Mouse (Mus musculus) stomach, embryonic 15.5 days (tissue): ENCODE results near the gene Olfr539. TPM values are rescaled to one million over a fixed set of nuclear protein-coding genes. Genes with fewer than 3 reads are reported as not detected.
A peak's percentile ranks its signal among the peaks of the same experiment; 100 is the strongest.
"Not testable (repeated sequence)": the region's sequence is repeated elsewhere in the genome, so short reads cannot be mapped to it uniquely, and the experiment has no call there.

Experiments used
- ATAC-seq: fragments of 200-750 bp; cut with Nextera tagmentation; 2 replicates; pipeline ENCODE4 v1.8.0; 2017; ENCODE audit warnings: low read depth, moderate number of reproducible peaks, moderate TSS enrichment; ENCODE audit not compliant: insufficient read depth, low FRiP score
- H3K27ac ChIP-seq: fragments of 300-500 bp; sonication (generic); 2 replicates; pipeline ENCODE4 v1.5.1; 2015; ENCODE audit warnings: mild to moderate bottlenecking, inconsistent platforms
- H3K27me3 ChIP-seq: fragments of 300-500 bp; sonication (generic); replicated peaks from 2 replicates; pipeline ENCODE4 v1.6.1; 2015; ENCODE audit warnings: inconsistent platforms
- H3K36me3 ChIP-seq: fragments of 300-500 bp; sonication (generic); 2 replicates; pipeline ENCODE4 v1.6.1; 2015; ENCODE audit warnings: inconsistent platforms
- H3K4me1 ChIP-seq: fragments of 300-500 bp; sonication (generic); 2 replicates; pipeline ENCODE4 v1.6.1; 2015; ENCODE audit warnings: inconsistent platforms
- H3K4me2 ChIP-seq: fragments of 300-500 bp; sonication (generic); 2 replicates; pipeline ENCODE4 v1.6.1; 2015; ENCODE audit warnings: mild to moderate bottlenecking, inconsistent platforms
- H3K4me3 ChIP-seq: fragments of 300-500 bp; sonication (generic); replicated peaks from 2 replicates; pipeline ENCODE4 v1.5.1; 2015; ENCODE audit warnings: inconsistent platforms
- H3K9ac ChIP-seq: fragments of 300-500 bp; sonication (generic); 2 replicates; pipeline ENCODE4 v1.6.1; 2015; ENCODE audit warnings: inconsistent platforms
- H3K9me3 ChIP-seq: fragments of 300-500 bp; sonication (generic); 2 replicates; pipeline ENCODE4 v1.6.1; 2016; ENCODE audit warnings: inconsistent platforms
- WGBS: fragments of 180-500 bp; shearing (Covaris S2); methylation state at CpG from one replicate; pipeline ENCODE4 v1.1.7; 2015; 5-methylcytosine and 5-hydroxymethylcytosine counted together
- polyA plus RNA-seq: library from polyadenylated mRNA; unstranded; fragments of >200 nt; fragmentation: Nextera tagmentation; extraction: Ambion mirVana; gene quantifications from 2 replicates; pipeline ENCODE4 v1.2.1, GENCODE M21; 2015

The Olfr539 gene
- 0.01 TPM in 2 replicates for polyA plus RNA-seq

DNA sequence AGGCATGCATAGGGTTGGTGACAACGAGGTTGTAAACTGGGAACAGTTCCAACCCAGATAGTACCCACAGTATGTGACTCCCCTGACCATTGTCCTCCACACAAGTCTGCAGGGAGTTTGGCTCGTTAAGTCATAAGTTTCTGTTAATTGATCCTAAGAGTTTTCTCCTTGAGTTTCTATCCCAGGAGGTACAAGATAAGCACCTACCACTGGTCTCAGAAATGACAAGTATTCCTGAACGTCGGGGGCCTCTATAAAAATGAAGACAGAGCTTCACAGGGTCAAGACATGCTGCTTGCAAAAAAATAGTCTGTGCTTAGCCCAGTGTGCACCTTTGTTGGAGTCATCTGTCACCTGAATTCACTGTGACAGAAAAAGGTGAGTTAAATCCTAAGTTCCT is at the start of gene Olfr539:
Olfr539 (plus strand) TSS at position 301 of the 400 bp plus-strand sequence.
- 74% methylated on average over 4 of the region's 4 CpGs for WGBS
- Histone ChIP-seq H3K4me3 (no peak within 1 kb of the TSS), H3K9ac (no peak within 1 kb of the TSS), H3K4me2 (no peak within 1 kb of the TSS), H3K36me3 (no peaks in the 10 kb centered on the region), H3K4me1 (no peaks in the 10 kb centered on the region), H3K27ac (no peak within 1 kb of the TSS), H3K9me3 (no peaks in the 10 kb centered on the region), H3K27me3 (no peaks in the 10 kb centered on the region)
- ATAC-seq: no peak

GRCm38 (mm10) chr7:140628670-140629069 is 31.1 kb upstream of the Olfr539 start, which contains the start of gene Olfr61:
TSS of gene Olfr61 (plus strand) at chr7:140628970.
- H3K4me2 ChIP-seq, H3K9me3 ChIP-seq, H3K9ac ChIP-seq, ATAC-seq, H3K4me1 ChIP-seq, H3K36me3 ChIP-seq, H3K4me3 ChIP-seq, H3K27me3 ChIP-seq, H3K27ac ChIP-seq: not testable (repeated sequence)
- WGBS: 78% methylated on average over 3 of the region's 3 CpGs

DNA sequence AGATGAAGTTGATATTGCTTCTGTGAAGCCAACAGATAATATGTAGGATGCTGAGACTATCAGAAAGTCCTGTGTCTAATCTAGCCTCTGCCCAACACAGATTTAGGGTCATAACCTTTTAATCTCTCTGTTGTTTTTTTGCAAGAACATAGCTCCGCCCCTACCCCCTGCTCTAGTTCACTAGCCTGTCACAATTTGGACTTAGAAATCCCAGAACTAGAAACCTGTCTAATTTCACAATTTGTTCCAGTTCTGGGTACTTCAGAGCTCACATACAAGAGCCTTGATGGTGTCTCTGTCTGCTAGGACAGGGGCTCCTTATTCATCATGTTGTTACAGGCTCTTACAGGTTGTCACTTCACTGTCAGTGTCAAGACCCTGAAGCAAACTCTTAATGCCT is 29.2 kb upstream of the Olfr539 start:
- ATAC-seq: no peak

DNA sequence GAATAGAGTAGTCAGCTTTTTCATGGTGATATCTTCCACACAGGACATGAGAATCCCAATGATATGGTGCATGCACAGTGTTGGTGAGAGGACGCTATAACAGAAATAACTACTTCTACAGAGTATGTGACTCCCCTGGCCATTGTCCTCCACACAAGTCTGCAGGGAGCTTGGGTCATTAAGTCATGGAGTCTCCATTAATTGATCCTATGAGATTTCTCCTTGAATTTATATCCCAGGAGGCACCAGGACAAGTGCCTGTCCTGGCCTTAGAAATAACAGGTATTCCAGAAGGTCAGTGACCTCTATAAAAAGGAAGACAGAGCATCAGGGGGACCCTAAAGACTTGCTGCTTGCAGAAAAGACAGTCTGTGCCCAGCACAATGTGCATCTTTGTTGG is 13.6 kb upstream of the Olfr539 start, which contains the start of gene Olfr53:
Olfr53 (plus strand) TSS at position 301 of the 400 bp plus-strand sequence.
- 76% methylated on average over 1 of the region's 1 CpGs for WGBS
- ATAC-seq: no peak
- no peaks in the 10 kb centered on the region for H3K9me3 ChIP-seq
- no peak within 1 kb of the TSS for H3K4me2 ChIP-seq
- no peaks in the 10 kb centered on the region for H3K36me3 ChIP-seq
- no peak within 1 kb of the TSS for H3K9ac ChIP-seq
- H3K4me3 ChIP-seq: no peak within 1 kb of the TSS
- no peaks in the 10 kb centered on the region for H3K27me3 ChIP-seq
- H3K27ac ChIP-seq: no peak within 1 kb of the TSS
- H3K4me1 ChIP-seq: no peaks in the 10 kb centered on the region

More for the DNA sequence above, 29.2 kb upstream of the Olfr539 start:
- Histone ChIP-seq H3K4me3 (no peak overlapping the region), H3K4me2 (no peak overlapping the region), H3K4me1 (no peaks in the 10 kb centered on the region), H3K36me3 (no peaks in the 10 kb centered on the region), H3K27ac (no peak overlapping the region), H3K9ac (no peak overlapping the region), H3K27me3 (no peaks in the 10 kb centered on the region), H3K9me3 (no peaks in the 10 kb centered on the region)
- 72% methylated on average over 1 of the region's 1 CpGs for WGBS

GRCm38 (mm10) chr7:140670693-140671092 is 11.0 kb downstream of the Olfr539 start:
- not testable (repeated sequence) for H3K27me3 ChIP-seq, H3K4me3 ChIP-seq, H3K9ac ChIP-seq, H3K4me2 ChIP-seq, ATAC-seq, H3K9me3 ChIP-seq, H3K36me3 ChIP-seq, H3K4me1 ChIP-seq, H3K27ac ChIP-seq
- 80% methylated on average over 3 of the region's 3 CpGs for WGBS

- no peaks in the 10 kb centered on the region for H3K9me3 ChIP-seq
- no peaks in the 10 kb centered on the region for H3K27me3 ChIP-seq
- ATAC-seq: no peak
- 3% methylated on average over 5 of the region's 6 CpGs for WGBS
- H3K27ac ChIP-seq: no peak overlapping the region
- no peak overlapping the region for H3K4me3 ChIP-seq
- H3K36me3 ChIP-seq: no peaks in the 10 kb centered on the region
- no peak overlapping the region for H3K9ac ChIP-seq
- no peaks in the 10 kb centered on the region for H3K4me1 ChIP-seq
- H3K4me2 ChIP-seq: peak overlapping the region; percentile 29
These were observed 16.1 kb downstream of the Olfr539 start for GRCm38 (mm10) chr7:140675863-140676262.

GRCm38 (mm10) chr7:140679591-140679990 is 19.9 kb downstream of the Olfr539 start:
- not testable (repeated sequence) for H3K4me1 ChIP-seq, H3K36me3 ChIP-seq, H3K4me2 ChIP-seq, H3K9me3 ChIP-seq, H3K27me3 ChIP-seq, ATAC-seq, H3K27ac ChIP-seq, H3K4me3 ChIP-seq, H3K9ac ChIP-seq
- WGBS: 75% methylated on average over 4 of the region's 4 CpGs

- Histone ChIP-seq H3K27me3 (no peaks in the 10 kb centered on the region), H3K9ac (no peak within 1 kb of the TSS), H3K36me3 (no peaks in the 10 kb centered on the region), H3K4me1 (no peaks in the 10 kb centered on the region), H3K9me3 (no peaks in the 10 kb centered on the region), H3K4me3 (no peak within 1 kb of the TSS), H3K4me2 (no peak within 1 kb of the TSS), H3K27ac (no peak within 1 kb of the TSS)
- ATAC-seq: no peak
- WGBS: 80% methylated on average over 1 of the region's 1 CpGs
These were observed 21.9 kb downstream of the Olfr539 start, which contains the start of gene Olfr45 for GRCm38 (mm10) chr7:140681651-140682050. TSS of gene Olfr45 (plus strand) at chr7:140681951.

GRCm38 (mm10) chr7:140696967-140697366 is 37.2 kb downstream of the Olfr539 start, which contains the start of gene Olfr541:
TSS of gene Olfr541 (plus strand) at chr7:140697267.
- no peaks in the 10 kb centered on the region for H3K27me3 ChIP-seq
- H3K4me1 ChIP-seq: no peaks in the 10 kb centered on the region
- H3K36me3 ChIP-seq: no peaks in the 10 kb centered on the region
- H3K9ac ChIP-seq: no peak within 1 kb of the TSS
- no peaks in the 10 kb centered on the region for H3K9me3 ChIP-seq
- no peak within 1 kb of the TSS for H3K4me3 ChIP-seq
- H3K4me2 ChIP-seq: no peak within 1 kb of the TSS
- ATAC-seq: no peak
- no peak within 1 kb of the TSS for H3K27ac ChIP-seq

DNA sequence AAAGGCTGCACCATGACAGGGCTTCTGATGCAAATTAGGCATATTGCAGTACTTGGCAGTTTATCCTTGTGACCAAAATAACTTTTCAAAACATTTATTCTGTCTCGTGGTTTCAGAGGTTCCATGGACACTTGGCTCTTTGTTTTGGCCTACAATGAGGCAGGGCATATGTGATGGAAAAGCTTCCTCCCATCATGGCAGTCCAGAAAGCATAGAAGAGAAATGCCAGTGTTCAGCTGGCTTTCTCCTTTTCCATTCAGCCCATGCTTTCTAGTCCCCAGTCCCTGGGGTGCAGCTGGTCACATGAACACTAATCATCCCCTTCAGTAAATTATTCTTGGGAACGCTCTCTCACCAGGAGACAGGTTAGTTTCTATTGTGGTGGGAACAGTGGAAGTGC is 46.6 kb downstream of the Olfr539 start:
- Histone ChIP-seq H3K4me2 (no peak overlapping the region), H3K27ac (no peak overlapping the region), H3K27me3 (no peaks in the 10 kb centered on the region), H3K9ac (no peak overlapping the region), H3K4me1 (no peaks in the 10 kb centered on the region), H3K4me3 (no peak overlapping the region), H3K9me3 (no peaks in the 10 kb centered on the region), H3K36me3 (no peaks in the 10 kb centered on the region)
- no peak for ATAC-seq
- WGBS: 62% methylated on average over 2 of the region's 2 CpGs

DNA sequence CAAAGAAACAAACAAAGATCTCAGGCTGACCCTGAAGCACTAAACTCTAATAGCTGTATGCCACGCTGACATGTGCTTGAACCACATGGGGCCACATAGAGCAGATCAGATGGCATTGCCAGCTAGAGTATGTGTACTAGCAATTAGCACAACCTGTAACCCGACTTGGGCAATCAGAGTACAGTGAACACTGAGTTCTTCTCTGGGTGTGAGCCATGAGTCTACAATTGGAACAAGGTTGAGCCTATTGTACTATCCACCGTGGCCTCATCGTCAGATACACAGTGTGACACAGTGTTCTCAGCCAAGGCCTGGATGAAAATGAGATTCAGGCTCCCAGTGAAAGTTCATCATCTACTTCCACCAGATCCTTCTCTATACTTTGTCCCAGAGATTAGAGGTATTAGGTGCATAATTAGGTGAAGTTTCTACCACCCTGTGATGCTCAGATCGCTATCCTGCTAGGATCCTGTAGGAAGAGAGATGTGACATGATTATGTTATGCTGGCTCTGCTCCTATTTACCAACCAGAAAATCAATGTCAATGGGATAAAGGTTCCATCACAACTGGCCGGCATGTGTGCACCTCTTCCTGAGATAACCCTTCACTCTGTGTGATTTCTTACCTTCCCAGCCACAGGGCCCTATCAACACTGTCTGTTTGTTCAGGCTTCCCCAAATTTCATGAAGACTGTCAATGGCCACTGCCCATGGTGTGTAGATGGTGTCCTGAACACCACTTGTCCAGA is 48.0 kb downstream of the Olfr539 start:
- no peaks in the 10 kb centered on the region for H3K27me3 ChIP-seq
- H3K9ac ChIP-seq: no peak overlapping the region
- H3K4me3 ChIP-seq: no peak overlapping the region
- H3K27ac ChIP-seq: no peak overlapping the region
- H3K9me3 ChIP-seq: no peaks in the 10 kb centered on the region
- no peak overlapping the region for H3K4me2 ChIP-seq
- no peaks in the 10 kb centered on the region for H3K4me1 ChIP-seq
- no peak for ATAC-seq
- WGBS: 76% methylated on average over 6 of the region's 6 CpGs
- H3K36me3 ChIP-seq: no peaks in the 10 kb centered on the region

DNA sequence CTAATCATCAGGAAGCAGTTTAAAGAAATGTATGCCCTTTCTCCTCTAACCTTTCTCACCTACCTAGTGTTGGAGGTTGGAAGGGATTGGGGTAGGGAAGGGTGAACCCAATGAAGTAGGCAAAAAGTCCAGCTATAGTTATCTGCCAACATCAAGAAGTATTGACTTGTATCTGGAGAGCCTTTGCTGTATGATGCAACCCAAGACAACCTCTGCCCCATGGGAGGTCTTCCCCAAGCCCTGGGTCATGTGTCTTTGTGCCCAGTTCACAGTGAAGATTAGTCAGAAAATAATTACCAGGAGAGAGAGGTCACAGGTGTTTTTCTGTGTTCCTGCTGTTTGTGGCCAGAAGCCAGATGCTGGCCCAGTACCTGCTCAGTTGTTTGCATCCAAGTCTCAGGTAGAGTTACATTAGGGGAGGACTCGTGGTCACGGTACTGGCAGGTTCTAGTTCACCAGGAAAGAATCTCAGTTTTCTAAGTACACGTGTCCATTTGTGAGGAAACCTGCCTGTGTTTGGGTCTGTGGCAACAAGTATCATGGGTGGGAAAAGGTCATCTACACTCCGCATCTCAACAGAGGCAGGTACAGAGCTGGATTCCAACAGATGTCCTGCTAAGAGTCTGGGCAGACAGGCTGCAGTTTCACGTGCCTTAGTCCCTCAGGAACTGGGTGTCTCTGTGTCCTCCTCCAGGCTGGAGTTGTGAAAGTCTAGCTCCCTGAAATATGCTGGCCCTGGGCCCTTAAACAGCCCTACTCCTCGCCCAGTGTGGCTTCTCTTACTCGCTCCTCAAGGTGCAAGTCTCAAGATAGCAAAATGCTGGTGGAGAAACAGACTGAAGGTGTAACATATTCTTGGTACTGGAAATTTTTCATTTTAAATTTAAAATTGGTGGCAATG is 57.7 kb downstream of the Olfr539 start:
- Histone ChIP-seq H3K4me2 (no peak overlapping the region), H3K9me3 (no peaks in the 10 kb centered on the region), H3K9ac (no peak overlapping the region), H3K36me3 (no peaks in the 10 kb centered on the region), H3K4me1 (no peaks in the 10 kb centered on the region), H3K4me3 (no peak overlapping the region), H3K27me3 (no peaks in the 10 kb centered on the region), H3K27ac (no peak overlapping the region)
- 78% methylated on average over 7 of the region's 7 CpGs for WGBS
- no peak for ATAC-seq
